Mouse (Mus musculus) layer of hippocampus, adult 11-12 months (tissue): Measurements from ENCODE around the gene Epp13.
"Not testable (repeated sequence)": the region's sequence is repeated elsewhere in the genome, so short reads cannot be mapped to it uniquely, and the experiment has no call there.

ENCODE experiments used
- DNase-seq: peaks from one replicate; pipeline ENCODE4 v3.0.0; 2022; ENCODE audit warnings: low spot score

Gene Epp13

GRCm38 (mm10) chr7:6252410-6252809 is at the start of gene Epp13:
Epp13 (plus strand) TSS chr7:6252710.
- no peak for DNase-seq

GRCm38 (mm10) chr7:6204200-6204599 is 48.3 kb upstream of the Epp13 start:
- DNase-seq: no peak

- DNase-seq: peak; percentile 27
Observed at GRCm38 (mm10) chr7:6213144-6213543, 39.4 kb upstream of the Epp13 start.

- DNase-seq: not testable (repeated sequence)
Observed at GRCm38 (mm10) chr7:6214691-6215090, 37.8 kb upstream of the Epp13 start.

- DNase-seq: no peak
Observed at GRCm38 (mm10) chr7:6220147-6220546, 32.4 kb upstream of the Epp13 start.

- no peak for DNase-seq
Observed at GRCm38 (mm10) chr7:6221978-6222377, 30.5 kb upstream of the Epp13 start, which contains the start of gene Zscan5b. Zscan5b (plus strand) TSS chr7:6222278.

- peak; percentile 9 for DNase-seq
Observed at GRCm38 (mm10) chr7:6228491-6228890, 24.0 kb upstream of the Epp13 start.

GRCm38 (mm10) chr7:6239787-6240186 is 12.7 kb upstream of the Epp13 start:
- DNase-seq: no peak

- peak; percentile 19 for DNase-seq
Observed at GRCm38 (mm10) chr7:6240841-6241425, 11.6 kb upstream of the Epp13 start.

GRCm38 (mm10) chr7:6244361-6245292 is 7.9 kb upstream of the Epp13 start:
- DNase-seq: no peak

- no peak for DNase-seq
Observed at GRCm38 (mm10) chr7:6254451-6254850, 1.9 kb downstream of the Epp13 start.

GRCm38 (mm10) chr7:6257386-6257785 is 4.9 kb downstream of the Epp13 start:
- DNase-seq: no peak

GRCm38 (mm10) chr7:6258232-6259220 is 6.0 kb downstream of the Epp13 start:
- DNase-seq: no peak

GRCm38 (mm10) chr7:6260004-6260403 is 7.5 kb downstream of the Epp13 start:
- not testable (repeated sequence) for DNase-seq

GRCm38 (mm10) chr7:6262120-6262519 is 9.6 kb downstream of the Epp13 start:
- no peak for DNase-seq

GRCm38 (mm10) chr7:6262984-6263383 is 10.5 kb downstream of the Epp13 start:
- no peak for DNase-seq

GRCm38 (mm10) chr7:6265695-6266094 is 13.2 kb downstream of the Epp13 start:
- no peak for DNase-seq

GRCm38 (mm10) chr7:6277906-6278305 is 25.4 kb downstream of the Epp13 start:
- DNase-seq: no peak

- DNase-seq: peak; percentile 85
Observed at GRCm38 (mm10) chr7:6282749-6283148, 30.2 kb downstream of the Epp13 start.

GRCm38 (mm10) chr7:6283451-6284075 is 31.1 kb downstream of the Epp13 start:
- DNase-seq: peak; percentile 86

- DNase-seq: peak; percentile 15
Observed at GRCm38 (mm10) chr7:6284442-6285012, 32.0 kb downstream of the Epp13 start.
